Mouse (Mus musculus) neural tube, embryonic 12.5 days (tissue): ENCODE measurements around the gene Gja5. TPM values are rescaled to one million over a fixed set of nuclear protein-coding genes. Genes with fewer than 3 reads are reported as not detected.

Experiments
- polyA plus RNA-seq: library from polyadenylated mRNA; unstranded; fragments of >200 nt; fragmentation: Nextera tagmentation; extraction: Ambion mirVana; gene quantifications from 2 replicates; pipeline ENCODE4 v1.2.1, GENCODE M21; 2016

Gja5 gene
- polyA plus RNA-seq, 1 experiment from 2014 or later, result 6.9 TPM

Other genes with a start within 250 kb of the Gja5 start
- 0.55 and 0.65 TPM in 2 replicates for gene Ankrd35, start 234.6 kb upstream of the Gja5 start, polyA plus RNA-seq
- 39.7 and 42.9 TPM in 2 replicates for gene Pias3, start 208.3 kb upstream of the Gja5 start, polyA plus RNA-seq
- gene Nudt17, start 196.1 kb upstream of the Gja5 start, polyA plus RNA-seq, result 13.5 and 14.5 TPM in 2 replicates
- gene Polr3c, start 177.1 kb upstream of the Gja5 start, polyA plus RNA-seq, result 33.9 and 40.3 TPM in 2 replicates
- 78.6 and 81.4 TPM in 2 replicates for gene Rnf115, start 177.0 kb upstream of the Gja5 start, polyA plus RNA-seq
- gene Pdzk1, start 75.4 kb upstream of the Gja5 start, polyA plus RNA-seq, result not detected in 2 replicates
- gene Cd160, start 75.3 kb upstream of the Gja5 start, polyA plus RNA-seq, result 0.08 and 0.15 TPM in 2 replicates
- 37.8 and 38.1 TPM in 2 replicates for gene Gpr89, start 653 bp downstream of the Gja5 start, polyA plus RNA-seq
- 0.06 TPM in 1 of 2 replicates, not detected in the other for gene Gja8, start 21.3 kb downstream of the Gja5 start, polyA plus RNA-seq